Mouse (Mus musculus): Measurements from ENCODE around the gene Gnpat.
"Not testable (repeated sequence)": the region's sequence is repeated elsewhere in the genome, so short reads cannot be mapped to it uniquely, and the experiment has no call there.

Gnpat gene

DNA sequence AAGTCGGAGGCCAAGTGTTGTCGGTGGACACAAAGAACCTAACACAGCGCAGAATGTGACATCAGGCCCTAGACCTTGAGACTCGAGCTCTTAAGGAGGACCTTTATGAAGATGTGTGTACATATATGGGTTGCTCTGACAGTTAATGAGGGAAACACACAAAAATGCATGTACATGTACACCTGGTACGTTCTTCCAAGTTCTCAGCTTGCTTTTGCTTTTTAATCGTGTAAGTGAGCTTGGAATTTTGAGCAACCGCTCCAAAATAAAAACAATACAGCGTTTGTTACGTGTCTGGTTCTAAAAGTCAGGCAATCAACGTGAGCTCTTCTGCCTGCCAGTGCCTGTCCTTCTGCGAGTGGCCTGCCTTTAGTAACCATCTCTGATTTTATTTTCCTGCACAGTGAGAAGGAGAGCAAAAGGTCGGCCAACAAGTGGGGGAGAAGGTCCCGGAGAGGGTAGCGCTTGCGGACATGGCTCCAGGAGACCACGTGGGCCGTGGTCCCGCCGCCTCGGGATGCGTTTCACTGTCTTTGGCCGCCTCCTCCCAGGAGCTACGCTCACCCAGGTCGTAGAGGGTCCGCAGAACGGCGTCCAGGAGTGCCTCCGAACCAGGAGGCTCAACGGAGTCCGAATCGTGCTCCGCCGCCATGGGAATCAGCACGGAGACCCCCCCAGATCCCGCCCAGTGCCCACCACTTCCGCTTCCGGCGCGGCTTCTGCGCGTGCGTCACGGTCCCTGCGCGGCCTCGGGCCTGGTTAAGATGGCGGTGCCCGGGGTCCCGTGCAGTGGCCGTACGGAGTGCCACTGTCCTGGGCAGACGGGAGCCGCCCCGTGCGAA lies at the start of gene Gnpat, which contains the start of gene 2810004N23Rik:
Gnpat (plus strand) TSS at position 713 of the 842 bp plus-strand sequence.
2810004N23Rik (minus strand) TSS at position 800 of the 842 bp plus-strand sequence.
- DNase-seq: peak; percentile 95

DNA sequence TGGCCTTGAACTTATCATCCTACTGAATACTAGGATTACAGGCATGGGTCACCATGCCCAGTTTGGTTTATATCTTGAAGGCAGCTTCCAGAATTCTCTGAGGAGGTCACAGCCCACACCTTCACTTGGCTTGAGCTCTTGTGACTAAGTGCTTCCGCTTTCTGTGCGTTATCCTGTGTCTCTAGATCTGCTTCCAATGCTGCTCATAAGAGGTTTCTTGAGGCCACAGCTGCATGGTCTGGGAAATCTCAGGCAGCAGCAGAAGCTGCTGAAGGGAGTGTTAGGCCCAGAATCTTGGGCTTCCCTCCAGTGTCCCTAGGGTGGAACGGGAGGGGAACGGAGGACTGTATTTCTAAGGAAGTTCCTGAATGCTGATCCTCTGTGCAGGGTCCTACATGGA lies 49.5 kb upstream of the Gnpat start:
- no peak for DNase-seq

DNA sequence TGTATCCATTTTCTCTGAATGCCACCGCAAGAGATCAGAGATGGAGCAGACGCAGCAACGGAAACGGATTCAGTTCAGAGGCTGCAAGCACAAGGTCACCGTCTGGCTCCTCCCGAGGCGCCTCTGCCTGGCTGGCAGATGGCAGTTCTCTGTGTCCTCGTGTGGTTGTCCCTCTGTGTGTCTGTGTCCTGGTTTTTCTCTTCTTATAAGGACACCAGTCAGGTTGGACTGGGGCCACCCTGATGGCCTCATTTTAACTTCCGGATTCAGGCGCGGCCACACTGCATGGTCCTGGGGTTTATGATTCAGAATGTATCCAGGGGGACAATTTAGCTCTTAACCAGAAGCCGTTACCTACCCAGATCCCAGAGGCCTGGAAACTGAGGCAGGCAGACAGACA lies 47.0 kb upstream of the Gnpat start:
- no peak for DNase-seq

DNA sequence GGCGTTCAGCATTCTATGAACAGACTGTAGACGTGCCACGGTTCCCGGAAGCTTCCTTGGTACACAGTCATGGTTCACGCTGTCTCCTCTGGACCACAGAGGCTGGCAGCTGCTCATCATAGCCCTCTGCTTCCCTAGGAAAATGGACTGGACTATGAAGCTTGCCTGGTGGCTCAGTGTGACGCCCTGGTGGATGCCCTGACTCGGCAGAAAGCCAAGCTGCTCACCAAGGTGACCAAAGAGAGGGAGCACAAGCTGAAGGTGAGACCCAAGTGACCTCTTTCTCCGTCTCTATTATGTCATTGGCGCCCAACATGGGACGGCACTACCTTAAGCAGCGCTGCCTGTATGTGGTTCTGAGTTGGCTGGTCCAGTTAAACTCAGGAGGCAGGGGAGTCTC lies 46.0 kb upstream of the Gnpat start:
- no peak for DNase-seq

DNA sequence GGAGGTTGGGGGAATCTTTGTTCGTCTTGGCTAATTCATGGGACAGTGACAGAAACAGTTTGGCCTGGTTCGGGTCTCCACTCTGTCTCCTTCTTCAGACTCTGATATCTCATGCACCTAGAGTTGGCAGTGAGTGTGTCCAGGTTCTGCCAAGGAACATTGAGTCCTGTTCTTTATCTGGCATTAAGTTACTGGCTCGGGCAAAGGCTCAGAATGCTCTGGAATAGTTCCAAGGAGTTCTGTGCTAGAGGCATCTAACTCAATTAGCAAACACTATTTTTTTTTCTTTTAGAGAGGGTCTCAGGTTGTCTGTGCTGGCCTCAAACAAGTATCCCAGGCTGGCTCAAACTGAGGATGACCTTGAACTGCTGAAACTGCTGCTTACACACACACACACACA lies 45.5 kb upstream of the Gnpat start:
- no peak for DNase-seq

DNA sequence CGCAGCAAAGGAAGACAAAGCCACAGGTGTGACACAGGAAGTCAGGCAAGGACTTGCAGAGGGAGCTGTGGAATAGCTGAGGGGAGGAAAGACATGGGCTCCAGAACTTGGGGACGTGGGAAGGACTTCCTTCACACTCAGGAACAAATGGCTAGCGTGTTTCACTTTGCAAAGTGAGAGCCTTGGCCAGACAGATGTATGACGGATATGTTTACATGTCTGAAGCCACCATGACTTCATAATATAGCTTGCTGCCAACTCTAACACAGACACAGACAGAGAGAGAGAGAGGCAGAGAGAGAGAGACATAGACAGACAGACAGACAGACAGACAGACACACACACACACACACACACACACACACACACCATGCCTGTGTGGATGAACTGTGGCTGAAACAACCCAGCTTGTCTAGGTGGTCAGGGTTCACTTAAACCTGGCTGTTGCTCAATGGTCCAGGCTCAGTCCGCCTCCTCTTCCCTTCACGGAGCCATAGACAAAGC lies 43.2 kb upstream of the Gnpat start:
- DNase-seq: no peak

DNA sequence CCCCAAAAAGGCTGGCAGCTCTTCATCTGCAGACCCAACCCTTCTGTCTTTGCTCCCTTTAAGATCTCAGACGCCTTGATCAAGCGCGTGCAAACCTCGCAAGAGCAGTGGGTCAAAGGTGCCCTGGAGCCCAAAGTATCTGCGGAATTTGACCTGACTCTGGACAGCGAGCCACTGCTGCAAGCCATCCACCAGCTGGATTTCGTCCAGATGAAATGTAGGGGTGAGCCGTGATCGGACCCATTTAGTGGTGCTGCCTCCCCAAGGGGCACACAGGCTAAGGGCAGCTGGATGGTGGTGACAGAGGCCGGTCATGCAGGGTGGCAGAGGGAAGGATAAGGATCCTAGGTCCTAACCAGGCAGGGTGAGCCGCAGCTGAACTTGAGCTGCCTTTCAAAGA lies 42.7 kb upstream of the Gnpat start:
- no peak for DNase-seq

DNA sequence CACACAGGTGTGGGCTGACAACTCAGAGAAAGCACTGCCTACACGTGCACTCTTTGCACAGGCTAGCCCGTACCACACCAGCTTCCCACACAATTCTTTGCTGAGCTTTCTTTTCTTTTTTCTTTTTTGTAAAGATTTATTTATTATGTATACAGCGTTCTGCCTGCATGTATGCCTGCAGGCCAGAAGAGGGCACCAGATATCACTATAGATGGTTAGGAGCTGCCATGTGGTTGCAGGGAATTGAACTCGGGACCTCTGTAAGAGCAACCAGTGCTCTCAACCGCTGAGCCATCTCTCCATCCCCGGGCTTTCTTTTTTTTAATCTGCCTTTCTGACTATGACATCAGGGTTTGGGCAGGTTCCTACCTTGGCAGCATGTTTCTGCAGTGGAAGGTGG lies 39.3 kb upstream of the Gnpat start:
- no peak for DNase-seq

DNA sequence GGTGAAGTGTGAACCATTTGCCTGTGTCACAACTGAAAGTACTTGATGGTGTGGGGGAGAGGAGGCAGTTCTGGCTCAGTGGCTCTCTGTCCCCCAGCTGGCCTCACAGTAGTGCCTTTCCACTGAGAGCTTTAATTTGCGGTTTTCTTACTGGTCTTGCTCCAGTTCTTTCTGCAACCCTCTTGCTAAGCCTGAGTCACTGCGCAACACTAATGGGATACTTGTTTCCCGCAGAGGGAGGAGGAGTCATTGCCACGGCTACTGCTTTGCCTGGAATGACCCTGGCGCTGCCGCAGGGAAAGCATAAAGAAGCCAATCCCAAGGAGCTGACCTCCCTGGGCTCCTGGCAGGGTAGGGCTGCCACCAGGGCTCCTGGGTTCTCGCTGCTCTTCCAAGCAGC lies 36.2 kb upstream of the Gnpat start:
- DNase-seq: no peak

DNA sequence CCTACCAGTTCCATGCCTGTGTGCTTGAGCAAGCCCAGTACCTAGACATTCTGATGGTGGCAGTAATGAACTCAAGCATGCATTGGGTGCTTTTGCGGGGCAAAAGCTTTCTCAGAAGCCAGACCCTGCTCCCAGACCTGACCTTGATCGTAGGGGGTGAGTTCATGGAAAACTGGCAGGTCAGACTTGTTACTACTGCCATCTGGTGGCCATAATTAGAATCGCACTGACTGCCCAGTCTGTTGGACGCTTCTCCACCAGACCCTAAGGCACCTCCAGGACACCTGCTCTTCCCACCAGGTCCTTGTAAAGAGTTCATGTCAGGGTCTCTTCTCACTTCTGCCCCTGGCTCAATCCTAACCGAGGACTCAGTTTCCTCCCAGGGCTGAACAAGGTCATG lies 35.4 kb upstream of the Gnpat start:
- DNase-seq: peak; percentile 31

DNA sequence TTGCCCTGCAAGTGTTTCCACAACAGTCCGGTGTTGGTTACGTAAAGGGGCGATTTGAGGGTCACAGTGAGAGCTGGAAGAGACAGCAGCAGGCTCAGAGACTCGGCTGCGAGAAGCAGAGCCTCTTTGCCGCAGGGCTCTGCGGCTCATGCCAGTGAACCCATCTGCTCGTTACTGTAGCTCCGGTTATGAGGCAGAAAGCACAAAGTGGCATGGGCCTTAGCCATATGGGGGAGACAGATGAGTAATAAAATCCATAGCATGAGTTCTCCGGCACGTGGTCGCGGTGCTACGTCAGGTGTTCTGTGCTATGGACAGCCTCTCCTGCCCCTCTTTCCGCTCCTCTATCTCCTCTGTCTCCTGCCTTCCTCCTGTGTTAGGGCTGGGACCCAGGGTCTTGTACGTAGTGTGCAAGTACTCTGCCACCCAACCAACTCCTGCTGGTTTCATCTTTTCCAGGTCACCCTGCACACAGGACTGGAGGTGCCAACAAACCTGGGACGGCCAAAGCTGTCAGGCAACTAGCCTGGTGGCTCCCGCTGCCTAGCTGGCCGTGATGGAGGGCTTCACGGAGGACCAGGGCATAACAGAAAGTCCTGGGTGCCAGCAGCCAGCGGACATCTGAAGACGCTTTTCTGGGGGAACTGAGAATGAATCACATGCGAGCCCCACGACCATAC lies 34.1 kb upstream of the Gnpat start:
- no peak for DNase-seq

DNA sequence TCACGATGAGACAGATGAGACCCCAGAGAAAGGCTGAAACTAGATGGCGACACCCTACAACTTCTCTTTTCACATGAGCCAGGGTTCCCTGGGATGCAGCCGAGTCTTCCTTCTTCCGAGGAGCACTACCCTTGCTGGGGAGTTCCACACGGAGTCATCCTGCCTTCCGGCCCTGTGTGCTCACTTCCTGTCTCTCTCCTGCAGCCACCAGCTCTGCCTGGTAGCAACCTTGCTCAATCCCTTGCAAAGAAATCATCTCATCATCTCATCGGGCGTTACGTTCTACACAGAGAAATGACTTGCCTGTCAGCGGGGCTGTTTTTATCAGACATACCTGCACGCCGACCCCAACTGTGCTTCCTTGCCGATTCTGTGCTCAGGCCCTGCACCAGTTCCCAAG lies 32.8 kb upstream of the Gnpat start:
- DNase-seq: no peak

DNA sequence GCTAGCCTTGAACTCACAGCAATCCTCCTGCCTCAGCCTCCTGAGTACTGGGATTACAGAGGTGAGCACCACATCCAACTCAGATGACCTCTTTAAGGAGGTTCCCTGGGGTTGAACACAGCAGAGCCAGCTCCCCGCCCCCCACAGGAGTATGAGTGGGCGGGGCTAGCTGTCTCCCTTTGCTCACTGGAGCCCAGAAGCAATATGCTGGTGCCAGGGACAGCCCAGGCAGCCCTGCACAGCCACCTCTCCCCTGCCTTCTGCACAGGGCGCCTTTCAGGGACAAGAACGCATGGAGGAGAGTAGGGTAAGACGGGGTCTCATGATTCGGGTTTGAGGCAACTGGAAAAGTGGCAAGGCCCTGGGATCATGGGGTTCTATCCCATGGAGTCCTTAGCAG lies 31.3 kb upstream of the Gnpat start:
- DNase-seq: no peak

DNA sequence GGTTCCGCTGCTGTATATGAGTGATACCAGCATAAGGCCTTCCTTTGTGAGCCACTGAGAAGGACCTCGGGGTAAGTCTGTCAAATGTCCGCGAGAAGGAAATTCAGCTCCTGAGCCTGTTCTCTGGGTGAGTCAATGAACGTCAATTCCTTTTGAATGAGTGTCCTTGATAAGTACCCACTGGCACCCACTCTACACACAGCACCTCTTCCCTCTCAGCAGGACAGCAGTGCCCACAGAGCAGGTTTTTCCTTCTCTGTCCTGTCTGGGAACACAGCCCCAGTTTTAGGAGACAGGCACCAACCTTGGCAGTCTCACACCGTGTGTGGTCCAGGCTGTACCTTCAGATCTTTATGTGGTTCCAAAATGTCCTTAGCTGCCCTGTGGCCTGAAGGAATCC lies 30.9 kb upstream of the Gnpat start:
- DNase-seq: no peak

DNA sequence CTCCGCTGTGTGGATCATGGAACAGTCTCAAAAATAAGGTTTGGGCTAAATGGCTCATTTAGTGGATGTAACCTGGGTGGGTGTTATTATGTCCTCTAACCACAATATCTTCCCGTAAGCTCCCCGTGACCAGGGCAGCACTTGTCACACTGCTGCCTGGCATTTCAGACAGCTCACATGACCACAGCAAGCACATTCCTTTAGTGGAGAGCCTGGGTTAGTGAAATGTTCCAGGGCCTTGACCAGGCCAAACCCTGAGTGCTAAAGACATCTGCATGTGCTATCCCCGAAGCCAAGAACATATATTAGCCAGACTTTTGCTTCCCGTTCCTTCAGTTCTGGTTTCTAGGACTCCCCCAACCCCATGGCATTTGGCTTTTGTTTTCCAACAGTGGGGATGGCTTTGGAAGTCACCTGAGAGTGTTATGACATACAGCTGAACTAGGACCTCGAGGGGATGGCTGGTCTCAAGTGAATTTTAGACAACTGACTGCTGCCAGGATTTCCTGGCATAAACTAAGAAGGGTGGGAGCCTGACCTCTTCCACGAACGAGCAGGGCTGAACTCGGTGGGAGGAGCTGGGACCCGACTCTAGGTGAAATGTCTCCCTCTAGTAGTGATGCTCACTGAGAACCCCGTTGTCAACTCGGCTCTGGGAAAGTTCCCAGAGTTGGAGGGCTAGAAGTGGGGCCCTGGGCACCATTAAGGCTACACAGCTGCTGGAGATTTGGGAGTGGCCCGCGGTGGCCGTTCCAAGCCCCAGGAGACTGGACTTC lies 29.2 kb upstream of the Gnpat start:
- no peak for DNase-seq

DNA sequence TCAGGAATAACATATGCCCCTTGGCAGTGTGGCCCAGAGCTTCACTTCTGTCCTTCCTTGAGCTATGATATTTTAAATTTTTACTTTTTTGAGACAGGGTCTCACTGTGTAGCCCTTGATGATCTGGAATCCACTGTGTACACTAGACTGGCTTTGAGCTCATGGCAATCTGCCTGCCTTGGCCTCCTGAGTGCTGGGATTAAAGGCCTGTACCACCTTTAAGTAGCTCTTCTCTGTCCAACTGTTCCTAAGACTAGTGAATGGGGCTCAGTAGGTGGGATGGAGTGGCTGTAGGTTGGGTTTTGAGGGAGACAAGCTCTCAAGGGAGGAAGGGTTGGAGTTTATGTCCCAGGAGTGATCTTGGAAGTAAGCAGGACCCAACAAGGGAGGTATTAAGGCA lies 27.0 kb upstream of the Gnpat start:
- DNase-seq: no peak

DNA sequence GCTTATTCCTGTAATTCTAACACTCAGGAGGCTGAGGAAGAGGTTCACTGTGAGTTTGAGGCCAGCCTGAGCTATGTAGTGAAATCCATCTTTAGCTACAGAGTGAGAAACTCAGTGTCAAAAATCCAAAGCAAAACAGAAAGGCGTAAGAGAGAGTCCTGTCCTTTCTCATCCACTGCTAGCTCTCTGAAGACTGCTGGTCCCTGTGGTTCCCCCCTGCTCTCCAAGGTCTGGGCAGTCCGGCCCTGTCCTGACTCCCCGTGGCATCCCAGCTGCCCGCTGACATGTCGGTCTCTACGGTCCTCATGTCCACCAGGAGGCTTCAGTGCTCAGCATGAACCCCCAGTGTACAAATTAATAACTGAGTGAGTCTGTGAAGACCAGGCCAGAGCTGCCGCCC lies 26.6 kb upstream of the Gnpat start:
- DNase-seq: no peak

DNA sequence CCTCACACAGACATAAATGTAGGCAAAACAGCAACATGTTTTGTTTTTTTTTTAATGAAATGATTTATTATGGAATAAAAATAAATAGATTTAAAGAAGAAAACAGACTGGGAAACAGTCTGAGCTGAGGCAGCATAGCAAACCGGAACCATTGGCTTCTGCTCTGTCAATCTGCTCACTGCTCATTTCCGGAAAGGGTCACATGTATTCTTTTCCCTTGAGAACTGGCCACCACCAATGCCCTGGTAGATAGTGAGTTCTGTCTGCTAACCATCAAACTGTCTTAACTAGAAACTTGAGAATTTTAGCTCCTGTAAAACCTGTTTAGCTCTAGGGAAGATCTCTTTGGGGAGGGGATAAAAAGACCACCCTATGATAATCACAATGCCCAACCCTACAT lies 25.9 kb upstream of the Gnpat start:
- no peak for DNase-seq

DNA sequence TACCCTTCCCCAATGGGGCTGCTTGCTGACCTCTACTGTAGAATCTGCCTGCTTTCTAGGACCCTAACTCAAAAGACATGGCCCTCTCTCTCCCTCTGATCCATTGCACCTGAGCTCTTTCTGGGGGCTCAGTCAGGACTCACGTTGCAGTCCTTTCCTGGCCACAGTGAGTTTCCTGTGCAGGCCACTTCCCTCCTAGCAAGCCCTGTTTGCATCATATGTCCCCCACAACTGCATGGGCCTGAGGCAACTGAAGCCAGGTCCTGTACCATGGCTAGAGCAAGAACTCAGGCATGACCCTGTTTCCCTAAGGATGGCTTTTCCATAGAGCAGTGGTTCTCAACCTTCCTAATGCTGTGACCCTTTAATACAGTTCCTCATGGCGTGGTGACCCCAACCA lies 24.9 kb upstream of the Gnpat start:
- DNase-seq: no peak

DNA sequence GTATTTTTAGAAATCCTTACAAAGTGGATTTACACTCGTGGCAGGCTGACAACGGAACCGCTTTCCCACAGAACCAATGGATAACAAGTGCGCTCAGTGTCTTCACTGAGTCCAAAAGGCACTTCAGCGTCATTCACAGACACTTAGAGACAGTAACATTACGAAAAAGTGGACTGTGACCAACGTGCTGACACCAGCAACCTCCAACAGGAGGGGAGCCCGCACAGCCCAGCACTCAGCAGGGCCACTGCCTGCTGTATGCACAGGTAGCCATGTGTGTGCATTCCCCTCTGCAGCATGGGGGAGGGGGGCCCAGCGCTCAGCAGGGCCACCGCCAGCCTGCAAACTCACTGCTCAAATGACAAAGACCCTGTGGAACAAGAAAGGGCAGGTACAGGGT lies 23.5 kb upstream of the Gnpat start:
- no peak for DNase-seq

DNA sequence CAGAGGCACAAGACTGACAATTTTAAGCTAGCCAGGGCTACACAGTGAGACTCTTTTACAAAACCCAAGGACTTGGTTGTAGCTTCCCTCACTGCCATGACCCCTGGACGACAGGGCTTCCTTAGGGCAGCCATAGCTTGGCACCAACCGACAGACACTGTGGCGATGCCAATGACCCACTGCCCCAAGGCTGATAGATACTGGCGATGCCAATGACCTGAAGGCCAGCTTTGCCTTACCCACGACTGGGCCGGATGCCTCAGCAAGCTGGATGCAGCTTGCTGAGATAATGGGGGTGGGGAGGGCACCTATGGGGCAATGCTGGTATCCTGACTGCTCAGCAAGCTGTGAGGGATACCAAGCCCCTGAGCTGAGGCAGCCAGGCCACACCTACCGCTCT lies 21.9 kb upstream of the Gnpat start:
- DNase-seq: no peak

DNA sequence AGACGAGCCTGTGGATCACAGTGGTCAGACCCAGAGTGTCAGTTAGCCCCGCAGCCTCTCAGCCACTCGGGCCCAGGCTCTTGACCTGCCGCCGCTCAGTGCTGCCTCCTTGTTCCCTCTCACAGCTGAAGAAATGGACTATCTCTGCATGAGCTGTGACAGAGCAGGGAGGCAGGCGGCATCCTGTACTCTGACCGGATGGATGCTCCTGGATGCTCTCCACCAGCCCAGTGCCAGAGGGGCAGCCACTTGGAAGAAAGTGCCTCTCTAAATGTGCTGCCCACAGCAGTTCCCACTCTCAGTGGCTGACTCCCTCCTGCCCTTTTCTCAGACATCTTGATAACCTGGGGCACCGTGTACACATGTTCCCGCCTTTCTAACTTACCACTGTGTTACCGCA lies 21.1 kb upstream of the Gnpat start:
- no peak for DNase-seq

DNA sequence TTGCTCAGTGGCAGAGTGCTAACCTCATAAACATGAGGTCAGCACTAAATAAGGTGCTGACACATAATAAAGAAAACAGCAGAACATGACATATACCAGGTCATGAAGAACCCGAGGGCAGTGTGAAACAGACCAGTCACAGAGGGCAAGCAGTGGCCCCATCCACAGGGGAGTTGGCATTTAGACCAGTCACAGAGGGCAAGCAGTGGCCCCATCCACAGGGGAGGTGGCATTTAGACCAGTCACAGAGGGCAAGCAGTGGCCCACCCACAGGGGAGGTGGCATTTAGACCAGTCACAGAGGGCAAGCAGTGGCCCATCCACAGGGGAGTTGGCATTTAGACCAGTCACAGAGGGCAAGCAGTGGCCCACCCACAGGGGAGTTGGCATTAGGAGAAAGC lies 19.9 kb upstream of the Gnpat start:
- not testable (repeated sequence) for DNase-seq

DNA sequence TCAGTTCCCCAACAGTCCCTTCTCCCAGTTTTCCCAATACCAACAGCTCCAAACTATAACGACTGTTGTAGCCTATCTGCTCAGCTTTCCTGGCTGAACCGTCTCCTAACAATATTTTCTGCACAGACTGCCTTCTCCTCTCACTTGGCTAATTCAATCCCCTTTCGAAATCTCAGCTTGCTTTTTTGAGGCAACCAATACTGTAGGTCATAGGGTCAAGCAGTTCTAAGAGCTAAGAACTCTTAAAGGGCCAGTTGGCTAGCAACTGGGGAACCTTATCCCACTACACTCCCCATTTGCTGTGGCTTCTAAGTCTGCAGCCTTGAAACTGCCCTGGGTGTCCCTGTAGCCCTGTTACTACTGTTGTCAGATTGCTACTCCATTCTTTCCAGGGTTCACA lies 17.7 kb upstream of the Gnpat start:
- DNase-seq: no peak
